Mouse (Mus musculus): ENCODE measurements around the gene Prdm15.

- TF ChIP-seq POLR2A (IDR thresholded peaks at IDR 0.05; ENCODE audit: borderline replicate concordance, insufficient read depth, low read length): no peak
- TF ChIP-seq CTCF (IDR thresholded peaks at IDR 0.05; ENCODE audit: borderline replicate concordance, insufficient read depth, low read depth, low read length): no peak
These were observed 42.8 kb downstream of the Prdm15 start for GRCm38 (mm10) chr16:97808881-97809280.
